Mouse (Mus musculus) cortical plate, adult 2 months (tissue): Measurements from ENCODE around the gene Ajap1. TPM values are rescaled to one million over a fixed set of nuclear protein-coding genes. Genes with fewer than 3 reads are reported as not detected.
A peak's percentile ranks its signal among the peaks of the same experiment; 100 is the strongest.

ENCODE experiments used
- H3K27ac ChIP-seq: fragments of 200-500 bp; 2 replicates; pipeline ENCODE4 v1.5.1; 2012; ENCODE audit warnings: low read length, control low read depth, inconsistent platforms; ENCODE audit not compliant: insufficient read depth
- H3K4me1 ChIP-seq: fragments of 200-500 bp; 2 replicates; pipeline ENCODE4 v1.6.1; 2011; ENCODE audit warnings: low read length; ENCODE audit not compliant: control insufficient read depth, insufficient read depth
- H3K4me3 ChIP-seq: fragments of 200-500 bp; 2 replicates; pipeline ENCODE4 v1.5.1; 2011; ENCODE audit warnings: mild to moderate bottlenecking, low read length, control low read depth; ENCODE audit not compliant: insufficient read depth
- CTCF ChIP-seq: fragments of 200-500 bp; IDR thresholded peaks from 2 replicates; pipeline ENCODE4 v1.5.1; 2011; ENCODE audit warnings: mild to moderate bottlenecking, control low read depth, low read length; ENCODE audit not compliant: insufficient read depth; ENCODE audit errors: extremely low read depth
- POLR2A ChIP-seq: fragments of 200-500 bp; IDR thresholded peaks from 2 replicates; pipeline ENCODE4 v1.6.1; 2011; ENCODE audit warnings: mild to moderate bottlenecking, low read length, control low read depth; ENCODE audit not compliant: insufficient read depth; ENCODE audit errors: extremely low read depth
- polyA plus RNA-seq: library from polyadenylated mRNA; depleted of rRNA; stranded (reverse); fragments of >200 nt; gene quantifications from 2 replicates; pipeline ENCODE4 v1.2.3, GENCODE M21; 2012

The Ajap1 gene
- polyA plus RNA-seq, 1 experiment = 29.2 TPM

- TF ChIP-seq POLR2A (no peak), CTCF (no peak)
- Histone ChIP-seq H3K4me3 (no peak overlapping the region), H3K27ac (peak overlapping the region; percentile 59), H3K4me1 (peaks cover 13% of the 10 kb centered on the region)
These were observed 23.1 kb downstream of the Ajap1 start for GRCm38 (mm10) chr4:153459503-153459902.

GRCm38 (mm10) chr4:153458821-153459220 is 23.8 kb downstream of the Ajap1 start:
- Histone ChIP-seq H3K4me1 (peaks cover 13% of the 10 kb centered on the region), H3K4me3 (no peak overlapping the region), H3K27ac (0 out of 2 replicates have a peak overlapping the region, but pooled peaks have one; percentile 59)
- TF ChIP-seq CTCF (no peak), POLR2A (no peak)

DNA sequence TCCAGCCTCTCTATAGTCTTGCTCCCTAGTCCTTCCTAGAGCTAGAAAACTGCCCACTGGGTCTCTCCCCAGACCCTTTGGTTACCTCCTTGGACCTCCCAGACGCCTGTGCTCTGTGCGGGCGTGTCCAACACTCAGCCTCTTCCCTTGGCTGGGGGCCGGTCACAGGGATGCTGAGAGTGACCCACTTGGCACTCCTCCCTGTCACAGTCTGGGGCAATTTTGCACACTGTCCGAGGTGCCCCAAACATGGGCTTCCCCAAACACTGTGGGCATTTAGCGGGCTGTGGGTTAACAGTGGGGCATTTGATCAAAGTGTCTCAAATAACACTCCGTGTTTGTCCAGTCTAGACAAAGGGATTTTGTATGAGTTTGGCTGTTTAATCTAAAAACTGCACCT is 29.1 kb downstream of the Ajap1 start:
- no peak for TF ChIP-seq POLR2A
- no peak for TF ChIP-seq CTCF
- Histone ChIP-seq H3K4me1 (0 out of 2 replicates have a peak, but pooled peaks cover 2% of the 10 kb centered on the region), H3K4me3 (no peak overlapping the region), H3K27ac (no peak overlapping the region)

GRCm38 (mm10) chr4:153451516-153451915 is 31.1 kb downstream of the Ajap1 start:
- H3K4me1 ChIP-seq = no peaks in the 10 kb centered on the region
- no peak for TF ChIP-seq CTCF
- TF ChIP-seq POLR2A = no peak
- no peak overlapping the region for H3K4me3 ChIP-seq
- no peak overlapping the region for H3K27ac ChIP-seq

DNA sequence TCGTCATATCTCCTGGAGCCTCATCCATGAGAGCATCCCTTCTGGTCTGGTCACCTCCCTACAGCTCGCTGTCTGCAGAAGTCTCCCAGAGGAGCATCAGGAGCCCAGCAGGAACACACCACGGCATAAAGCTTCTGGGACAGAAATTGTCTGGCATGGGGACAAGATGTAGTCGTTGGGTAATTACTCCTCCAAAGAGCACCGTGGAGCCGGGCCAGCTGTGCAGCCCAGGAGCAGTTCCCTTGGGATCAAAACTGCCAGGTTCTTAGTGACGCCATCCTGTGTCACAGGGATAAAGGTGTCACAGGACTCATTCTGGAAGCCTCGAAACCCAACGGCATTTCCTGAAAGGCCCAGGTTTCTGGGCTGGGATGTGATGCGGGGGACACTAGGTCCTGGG is 40.1 kb downstream of the Ajap1 start:
- TF ChIP-seq CTCF = no peak
- no peak for TF ChIP-seq POLR2A
- Histone ChIP-seq H3K27ac (no peak overlapping the region), H3K4me3 (no peak overlapping the region), H3K4me1 (peaks cover 17% of the 10 kb centered on the region)

DNA sequence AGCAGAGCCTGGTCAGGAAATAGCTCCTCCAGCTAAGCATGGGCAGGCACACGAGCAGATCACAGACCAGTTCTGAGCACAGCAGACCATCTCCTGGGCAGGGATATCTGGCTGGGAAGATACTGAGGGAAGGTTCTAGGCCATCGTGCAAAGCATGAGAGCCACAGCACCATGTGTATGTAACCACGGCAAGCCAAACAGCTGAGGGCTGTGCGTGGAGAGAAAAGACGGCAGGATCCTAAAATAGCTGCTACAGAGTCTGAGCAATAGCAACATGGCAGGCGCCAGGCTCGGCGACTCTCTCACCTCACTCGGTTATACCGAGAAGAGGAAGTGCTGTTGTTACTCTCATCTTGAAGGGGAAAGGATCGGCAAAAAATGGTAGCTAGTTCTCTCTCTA is 42.7 kb downstream of the Ajap1 start:
- H3K4me3 ChIP-seq = no peak overlapping the region
- H3K27ac ChIP-seq = peak overlapping the region; percentile 96
- peaks cover 27% of the 10 kb centered on the region for H3K4me1 ChIP-seq
- TF ChIP-seq POLR2A (0 out of 2 replicates have a peak, but pooled peaks have one; percentile 24), CTCF (no peak)

DNA sequence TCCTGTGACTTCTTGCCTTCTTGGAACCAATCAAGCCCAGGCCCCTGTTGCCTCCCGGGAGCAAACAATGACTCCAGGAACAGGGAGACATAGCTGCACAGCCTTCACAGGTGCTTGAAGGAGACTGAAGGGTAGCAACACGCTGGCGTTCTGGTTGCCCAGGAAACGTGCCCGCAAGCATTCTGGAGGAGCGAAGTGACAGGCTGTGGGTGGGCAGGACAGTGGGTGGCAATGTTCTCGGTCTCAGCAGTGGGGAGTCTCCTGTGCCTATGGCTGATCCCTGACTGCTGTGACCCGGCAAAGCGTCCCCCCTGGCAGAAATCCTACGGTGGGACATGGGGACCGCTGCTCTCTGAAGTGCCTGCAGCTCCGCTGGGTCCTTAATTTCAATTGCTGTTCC is 43.6 kb downstream of the Ajap1 start:
- Histone ChIP-seq H3K4me1 (peaks cover 27% of the 10 kb centered on the region), H3K27ac (peak overlapping the region; percentile 96), H3K4me3 (no peak overlapping the region)
- TF ChIP-seq POLR2A (peak; percentile 48; the same call in 1 of the 2 replicates), CTCF (no peak)

DNA sequence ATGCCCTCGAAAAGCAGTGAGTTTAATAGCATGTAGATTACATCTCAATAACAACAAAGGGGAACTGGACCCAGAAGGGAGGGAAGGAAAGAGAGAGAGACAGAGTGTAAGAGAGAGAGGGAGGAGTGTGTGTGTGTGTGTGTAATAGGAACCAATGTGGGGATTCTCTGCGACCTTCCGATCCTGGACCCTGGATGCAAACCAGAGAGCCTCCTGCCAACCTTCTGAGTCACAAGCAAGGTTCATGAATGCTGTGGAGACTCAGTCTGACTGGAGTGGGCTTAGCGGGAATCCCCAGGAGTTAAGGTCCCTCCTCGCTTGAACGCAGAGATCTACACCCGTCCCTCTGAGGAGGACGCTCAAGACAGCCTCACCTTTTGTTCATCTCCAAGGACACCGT is 45.4 kb downstream of the Ajap1 start:
- H3K4me1 ChIP-seq = peaks cover 25% of the 10 kb centered on the region
- peak overlapping the region; percentile 33; the same call in 1 of the 2 replicates for H3K27ac ChIP-seq
- H3K4me3 ChIP-seq = no peak overlapping the region
- TF ChIP-seq POLR2A = no peak
- TF ChIP-seq CTCF = no peak

DNA sequence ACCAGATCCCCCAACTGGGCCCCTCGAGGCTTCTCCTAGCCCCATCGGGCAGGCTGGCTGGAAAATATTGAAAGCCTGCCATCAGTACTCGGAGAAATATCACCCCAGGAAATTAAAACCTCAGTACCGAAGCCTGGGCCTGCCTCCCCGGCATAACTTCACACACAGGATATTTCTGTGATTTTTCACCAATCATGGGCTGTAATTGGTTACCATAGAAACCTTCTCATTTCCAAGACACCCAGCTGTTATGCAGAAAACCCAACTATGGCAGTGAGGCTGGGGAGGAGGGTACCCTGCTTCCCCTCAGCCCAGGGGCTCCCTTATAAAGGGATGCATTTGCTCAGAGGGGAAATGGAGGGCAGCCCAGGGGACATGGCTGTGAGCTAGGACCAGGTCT is 46.7 kb downstream of the Ajap1 start:
- Histone ChIP-seq H3K4me3 (no peak overlapping the region), H3K4me1 (peaks cover 25% of the 10 kb centered on the region), H3K27ac (peak overlapping the region; percentile 41; the same call in 1 of the 2 replicates)
- TF ChIP-seq CTCF (no peak), POLR2A (no peak)

DNA sequence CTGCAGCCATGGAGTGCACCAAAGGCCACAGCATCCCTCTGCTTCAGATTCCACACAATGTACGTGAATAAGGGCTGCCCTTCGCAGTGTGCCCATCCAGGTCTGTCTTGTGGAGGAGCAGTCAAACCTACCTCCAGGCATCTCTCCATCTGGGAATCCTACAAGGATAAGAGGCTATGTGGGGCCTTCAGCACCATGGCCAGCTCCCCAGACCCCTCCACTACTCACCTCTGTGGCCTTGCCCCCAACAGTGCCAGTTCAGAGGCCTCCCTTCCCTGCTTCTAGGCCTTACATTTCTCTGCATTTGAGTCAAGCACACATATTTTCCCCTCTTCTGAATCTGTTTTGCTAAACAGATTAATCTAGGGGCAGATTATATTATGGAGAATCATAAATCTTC is 52.6 kb downstream of the Ajap1 start:
- Histone ChIP-seq H3K4me3 (no peak overlapping the region), H3K27ac (no peak overlapping the region), H3K4me1 (peaks cover 10% of the 10 kb centered on the region)
- no peak for TF ChIP-seq POLR2A
- no peak for TF ChIP-seq CTCF
